In genomic region chr2:145266723-145267122, GRCm38 (mm10) we compare ENCODE assay signal across 25 mouse cellular contexts.
DNase-seq lines count a peak whose midpoint lies in the region; ATAC-seq and TF ChIP-seq lines count a peak whose summit lies in the region.
"Had no signal": no experiment of that assay in that cellular context is flagged by ENCODE, and none has a peak within 500 bp of the region (broad histone marks: within the 10 kb centered on the region; RNA-seq: fewer than 3 reads in every experiment).

No protein-coding gene starts in this region.

- WGBS in forebrain, postnatal 0 days = 44% methylated on average over 1 of the region's 1 CpGs
- WGBS in forebrain, embryonic 10.5 days = 77% methylated on average over 1 of the region's 1 CpGs

- no peak overlapping the region for H3K27ac ChIP-seq in forebrain, postnatal 0 days (ENCODE audit: low read depth, low read length)
- H3K27ac ChIP-seq in forebrain, embryonic 10.5 days = no peak overlapping the region
- peak overlapping the region; percentile 49 for H3K27ac ChIP-seq in layer of hippocampus, adult 2 months
- H3K27ac ChIP-seq in embryonic fibroblast, embryonic 13.5 days (ENCODE audit: insufficient read depth, low read length) = peak overlapping the region; percentile 40; the same call in 1 of the 2 replicates
- H3K27ac ChIP-seq: embryonic facial prominence, embryonic 12.5 days; embryonic facial prominence, embryonic 15.5 days; forebrain, embryonic 13.5 days; gastrocnemius, adult 2 months; hindbrain, embryonic 12.5 days; hindbrain, embryonic 15.5 days had no signal

- TF ChIP-seq CTCF in forebrain, postnatal 0 days (IDR thresholded peaks at IDR 0.05; ENCODE audit: low read depth) = no peak
- TF ChIP-seq CTCF in layer of hippocampus, adult 2 months (conservative IDR thresholded peaks at IDR 0.05) = no peak
- TF ChIP-seq CTCF in embryonic fibroblast, embryonic 13.5 days (IDR thresholded peaks at IDR 0.05; ENCODE audit: borderline replicate concordance, insufficient read depth, low read length) = no peak

- H3K27me3 ChIP-seq in forebrain, postnatal 0 days (ENCODE audit: insufficient read depth, low read length) = no peaks in the 10 kb centered on the region
- no peaks in the 10 kb centered on the region for H3K27me3 ChIP-seq in forebrain, embryonic 10.5 days (ENCODE audit: poor library complexity, severe bottlenecking)
- H3K27me3 ChIP-seq: embryonic facial prominence, embryonic 12.5 days; embryonic facial prominence, embryonic 15.5 days; forebrain, embryonic 13.5 days; hindbrain, embryonic 12.5 days; hindbrain, embryonic 15.5 days had no signal

- DNase-seq in forebrain, postnatal 0 days = peak; percentile 34
- no peak for DNase-seq in forebrain, embryonic 10.5 days (ENCODE audit: extremely low spot score, low spot score)
- peak; percentile 23 to 34 for DNase-seq in layer of hippocampus, adult 2 months (ENCODE audit: low spot score in 2 of 2)
- DNase-seq in layer of hippocampus, postnatal 10 days (ENCODE audit: low spot score in 2 of 2) = no peak
- peak; percentile 7 for DNase-seq in mesoderm, embryonic 11.5 days (ENCODE audit: low read depth, low spot score)
- no peak for DNase-seq in adrenal gland, postnatal 36 days
- no peak for DNase-seq in embryo, embryonic 11 days
- DNase-seq: adrenal gland, adult 8-10 months; adrenal gland, postnatal 25 days; cerebellum, adult 11-12 months; cerebellum, adult 8-10 months; cerebellum, postnatal 14 days; gastrocnemius, adult 2 months; gastrocnemius, postnatal 14 days; heart, adult 11 months had no signal

- no peak overlapping the region for H3K9ac ChIP-seq in forebrain, postnatal 0 days
- H3K9ac ChIP-seq: embryonic facial prominence, embryonic 12.5 days; embryonic facial prominence, embryonic 15.5 days; forebrain, embryonic 13.5 days; hindbrain, embryonic 12.5 days; hindbrain, embryonic 15.5 days had no signal

- H3K36me3 ChIP-seq in forebrain, postnatal 0 days (ENCODE audit: insufficient read depth) = no peaks in the 10 kb centered on the region
- H3K36me3 ChIP-seq in forebrain, embryonic 10.5 days (replicated peaks) = no peaks in the 10 kb centered on the region
- H3K36me3 ChIP-seq: embryonic facial prominence, embryonic 12.5 days; embryonic facial prominence, embryonic 15.5 days; hindbrain, embryonic 12.5 days; hindbrain, embryonic 15.5 days had no signal

- no peak overlapping the region for H3K4me3 ChIP-seq in forebrain, postnatal 0 days (ENCODE audit: low read depth, low read length)
- no peak overlapping the region for H3K4me3 ChIP-seq in forebrain, embryonic 10.5 days
- no peak overlapping the region for H3K4me3 ChIP-seq in layer of hippocampus, adult 2 months
- H3K4me3 ChIP-seq in embryonic fibroblast, embryonic 13.5 days (ENCODE audit: insufficient read depth, low read length) = no peak overlapping the region
- H3K4me3 ChIP-seq: embryonic facial prominence, embryonic 12.5 days; embryonic facial prominence, embryonic 15.5 days; erythroblast, embryonic 14.5 days; forebrain, embryonic 13.5 days; gastrocnemius, adult 2 months; hindbrain, embryonic 12.5 days; hindbrain, embryonic 15.5 days had no signal

- ATAC-seq in forebrain, postnatal 0 days = 0 out of 2 replicates have a peak, but pooled peaks have one; percentile 20
- ATAC-seq: activated CD4-positive, CD25-positive, alpha-beta regulatory T cell, adult 4 months; forebrain, embryonic 13.5 days; forebrain, embryonic 16.5 days had no signal

- H3K4me2 ChIP-seq in forebrain, postnatal 0 days (ENCODE audit: low read depth) = no peak overlapping the region
- H3K4me2 ChIP-seq: embryonic facial prominence, embryonic 12.5 days; embryonic facial prominence, embryonic 15.5 days; forebrain, embryonic 13.5 days; heart, embryonic 11.5 days; hindbrain, embryonic 12.5 days; hindbrain, embryonic 15.5 days had no signal

- no peak for TF ChIP-seq POLR2A in embryonic fibroblast, embryonic 13.5 days (IDR thresholded peaks at IDR 0.05; ENCODE audit: low read depth, low read length)

- H3K4me1 ChIP-seq in forebrain, postnatal 0 days (ENCODE audit: insufficient read depth) = no peaks in the 10 kb centered on the region
- no peaks in the 10 kb centered on the region for H3K4me1 ChIP-seq in forebrain, embryonic 10.5 days
- H3K4me1 ChIP-seq in embryonic fibroblast, embryonic 13.5 days (ENCODE audit: control insufficient read depth, insufficient read depth, low read length) = peaks cover 4% of the 10 kb centered on the region
- H3K4me1 ChIP-seq: embryonic facial prominence, embryonic 12.5 days; embryonic facial prominence, embryonic 15.5 days; forebrain, embryonic 13.5 days; hindbrain, embryonic 12.5 days; hindbrain, embryonic 15.5 days had no signal

- no peaks in the 10 kb centered on the region for H3K9me3 ChIP-seq in forebrain, postnatal 0 days (ENCODE audit: low read length)
- no peaks in the 10 kb centered on the region for H3K9me3 ChIP-seq in forebrain, embryonic 10.5 days
- H3K9me3 ChIP-seq: embryonic facial prominence, embryonic 12.5 days; embryonic facial prominence, embryonic 15.5 days; forebrain, embryonic 13.5 days; hindbrain, embryonic 12.5 days; hindbrain, embryonic 15.5 days had no signal

Comparison
In these comparisons a context has a peak if more than half of its experiments do, and no peak if none do; other contexts are left out.
1. DNase-seq: peak in forebrain, postnatal 0 days (single experiment), layer of hippocampus, adult 2 months (2 of 2) and mesoderm, embryonic 11.5 days (single experiment); none in forebrain, embryonic 10.5 days (single experiment), layer of hippocampus, postnatal 10 days (0 of 2), adrenal gland, postnatal 36 days (0 of 2) and embryo, embryonic 11 days (single experiment).
2. H3K27ac ChIP-seq: peak in layer of hippocampus, adult 2 months (single experiment) and embryonic fibroblast, embryonic 13.5 days (single experiment); none in forebrain, postnatal 0 days (single experiment) and forebrain, embryonic 10.5 days (single experiment).